ENCODE assay signal across 8 mouse cellular contexts in genomic region chr10:127042468-127043115, GRCm38 (mm10). TPM values are rescaled to one million over a fixed set of nuclear protein-coding genes. Genes with fewer than 3 reads are reported as not detected.
A peak's percentile ranks its signal among the peaks of the same experiment; 100 is the strongest.
DNase-seq lines count a peak whose midpoint lies in the region; ATAC-seq and TF ChIP-seq lines count a peak whose summit lies in the region.

No protein-coding gene starts in this region.

- peak overlapping the region in 1 of 2 experiments; percentile 50; a peak in 2 of 4 replicates for H3K27ac ChIP-seq in heart, embryonic 14.5 days (replicated peaks in 1 of 2; ENCODE audit: control insufficient read depth in 1 of 2, insufficient read depth in 1 of 2, low read depth in 2 of 2, low read length in 2 of 2)
- no peak overlapping the region for H3K27ac ChIP-seq in ES-Bruce4 (ENCODE audit: insufficient read depth, low read length)
- no peak overlapping the region for H3K27ac ChIP-seq in forebrain, postnatal 0 days (ENCODE audit: low read depth, low read length)
- H3K27ac ChIP-seq in macrophage, result peak overlapping the region; percentile 32; the same call in 1 of the 2 replicates

- TF ChIP-seq POLR2A in ES-Bruce4 (IDR thresholded peaks at IDR 0.05; ENCODE audit: insufficient read depth, low read length), result no peak

- H3K9me3 ChIP-seq in heart, embryonic 14.5 days (ENCODE audit: control insufficient read depth, low read length), result no peaks in the 10 kb centered on the region
- no peaks in the 10 kb centered on the region for H3K9me3 ChIP-seq in ES-Bruce4 (replicated peaks; ENCODE audit: control insufficient read depth, insufficient read depth, low read length, poor library complexity, severe bottlenecking)
- no peaks in the 10 kb centered on the region for H3K9me3 ChIP-seq in forebrain, postnatal 0 days (ENCODE audit: low read length)

- ATAC-seq in heart, embryonic 14.5 days (ENCODE audit: insufficient number of reproducible peaks, insufficient read depth, low FRiP score, low read depth), result no peak
- no peak for ATAC-seq in forebrain, postnatal 0 days

- intact Hi-C loops in heart, postnatal 36 days (cut with DNase I), result no loop called here

- peaks cover 22% of the 10 kb centered on the region for H3K36me3 ChIP-seq in heart, embryonic 14.5 days (ENCODE audit: control insufficient read depth, insufficient read depth, low read length)
- H3K36me3 ChIP-seq in ES-Bruce4 (ENCODE audit: control insufficient read depth, insufficient read depth, low read length, poor library complexity, severe bottlenecking) (0 out of 2 replicates have a peak, but pooled peaks cover 4% of the 10 kb centered on the region), macrophage (ENCODE audit: inconsistent target) (no peaks in the 10 kb centered on the region)
- H3K36me3 ChIP-seq in forebrain, postnatal 0 days (ENCODE audit: insufficient read depth), result 0 out of 2 replicates have a peak, but pooled peaks cover 3% of the 10 kb centered on the region

- WGBS in heart, embryonic 14.5 days, result 20% methylated on average over 5 of the region's 5 CpGs
- WGBS in forebrain, postnatal 0 days, result 16% methylated on average over 5 of the region's 5 CpGs
- WGBS in macrophage (ENCODE audit: missing documents), result 20% methylated on average over 5 of the region's 5 CpGs

- TF ChIP-seq CTCF in ES-Bruce4 (IDR thresholded peaks at IDR 0.05; ENCODE audit: low read depth, low read length), result no peak
- TF ChIP-seq CTCF in forebrain, postnatal 0 days (IDR thresholded peaks at IDR 0.05; ENCODE audit: low read depth), result no peak

- peak overlapping the region; percentile 77 for H3K9ac ChIP-seq in heart, embryonic 14.5 days (ENCODE audit: low read length)
- H3K9ac ChIP-seq in ES-Bruce4 (ENCODE audit: low read depth, poor library complexity, severe bottlenecking), result peak overlapping the region; percentile 75
- peak overlapping the region; percentile 57 for H3K9ac ChIP-seq in forebrain, postnatal 0 days

- DNase-seq in heart, postnatal 36 days, result no peak
- no peak for DNase-seq in forebrain, postnatal 0 days
- DNase-seq in frontal cortex, postnatal 36 days (ENCODE audit: low spot score in 2 of 2), result no peak
- DNase-seq in adrenal gland, adult 18-20 months (ENCODE audit: low spot score in 2 of 2), result no peak
- DNase-seq in gastrocnemius, adult 8-10 months (ENCODE audit: low spot score in 2 of 2), result no peak

- H3K4me1 ChIP-seq in heart, embryonic 14.5 days (ENCODE audit: control insufficient read depth in 2 of 2, insufficient read depth in 2 of 2, low read length in 2 of 2), result peaks cover 0 to 6% of the 10 kb centered on the region in 2 experiments; a peak in 3 of 4 replicates
- no peaks in the 10 kb centered on the region for H3K4me1 ChIP-seq in ES-Bruce4 (ENCODE audit: control insufficient read depth, insufficient read depth, low read length)
- peaks cover 6% of the 10 kb centered on the region for H3K4me1 ChIP-seq in forebrain, postnatal 0 days (ENCODE audit: insufficient read depth)

- peak overlapping the region; percentile 62 to 75 for H3K4me3 ChIP-seq in heart, embryonic 14.5 days (ENCODE audit: control insufficient read depth in 1 of 2, insufficient read depth in 1 of 2, low read depth in 1 of 2, low read length in 2 of 2)
- peak overlapping the region; percentile 80 for H3K4me3 ChIP-seq in ES-Bruce4 (ENCODE audit: low read depth, low read length)
- peak overlapping the region; percentile 76 for H3K4me3 ChIP-seq in forebrain, postnatal 0 days (ENCODE audit: low read depth, low read length)
- peak overlapping the region; percentile 65 for H3K4me3 ChIP-seq in macrophage (ENCODE audit: inconsistent target)

- TF ChIP-seq EP300 in ES-Bruce4 (IDR thresholded peaks at IDR 0.05; ENCODE audit: insufficient read depth, low read depth, low read length), result no peak

- peaks cover 11% of the 10 kb centered on the region for H3K27me3 ChIP-seq in heart, embryonic 14.5 days (ENCODE audit: control insufficient read depth, insufficient read depth, low read length)
- H3K27me3 ChIP-seq in ES-Bruce4 (ENCODE audit: control insufficient read depth, insufficient read depth, low read length, poor library complexity, severe bottlenecking), result no peaks in the 10 kb centered on the region
- no peaks in the 10 kb centered on the region for H3K27me3 ChIP-seq in forebrain, postnatal 0 days (ENCODE audit: insufficient read depth, low read length)

- H3K79me2 ChIP-seq in macrophage (ENCODE audit: inconsistent target), result no peaks in the 10 kb centered on the region

- H3K4me2 ChIP-seq in heart, embryonic 14.5 days (ENCODE audit: low read length), result peak overlapping the region; percentile 96
- H3K4me2 ChIP-seq in forebrain, postnatal 0 days (ENCODE audit: low read depth), result peak overlapping the region; percentile 97

RNA-seq across cellular contexts. Expression of gene Eef1akmt3, which starts 1.3 kb away (rescaled TPM):
- polyA plus RNA-seq in heart, embryonic 14.5 days (2014; fragmentation: Nextera tagmentation; extraction: Ambion mirVana), result 0.16 and 0.30 TPM in 2 replicates
- total RNA-seq in heart, postnatal 36 days (2021), result not detected
- 0.41 and 0.51 TPM in 2 replicates for polyA plus RNA-seq in ES-Bruce4 (2011; ENCODE audit: insufficient read depth, insufficient read length, low read depth, missing spikeins)
- total RNA-seq in forebrain, postnatal 0 days (2014; rRNA removed), result 0.14 TPM in 1 of 2 replicates, not detected in the other
- polyA plus RNA-seq in forebrain, postnatal 0 days (2015; fragmentation: Nextera tagmentation; extraction: Ambion mirVana), result 0.08 and 0.15 TPM in 2 replicates
- total RNA-seq in macrophage (2018; cell fraction: chromatin; rRNA removed), result under 1 TPM in 4 of 26 experiments, not detected in 22; 0.22 to 0.74 (median 0.40) TPM
- under 1 TPM in 3 of 26 experiments, not detected in 23; 0.05 to 0.09 (median 0.05) TPM for total RNA-seq in macrophage (2018; cell fraction: cytosol; rRNA removed)
- under 1 TPM in 2 of 26 experiments, not detected in 24; 0.30 to 0.31 TPM for total RNA-seq in macrophage (2018; cell fraction: nucleus; rRNA removed)
- not detected in 3 replicates for polyA plus RNA-seq in macrophage (2018)
- under 1 TPM; 0.26 to 0.27 TPM for total RNA-seq in adrenal gland, adult 18-20 months (2021)
- not detected for total RNA-seq in gastrocnemius, adult 8-10 months (2022)

RNA-seq across cellular contexts. Expression of gene Mettl1, which starts 1.4 kb away (rescaled TPM):
- polyA plus RNA-seq in heart, embryonic 14.5 days (2014; fragmentation: Nextera tagmentation; extraction: Ambion mirVana), result 36.3 and 37.1 TPM in 2 replicates
- total RNA-seq in heart, postnatal 36 days (2021), result 1 to 10 TPM; 7.7 to 7.9 TPM
- polyA plus RNA-seq in ES-Bruce4 (2011; ENCODE audit: insufficient read depth, insufficient read length, low read depth, missing spikeins) (20.2 and 22.8 TPM in 2 replicates), macrophage (2018) (3.0 to 14.9 TPM (median 4.6 TPM) in 3 replicates)
- total RNA-seq in forebrain, postnatal 0 days (2014; rRNA removed), result 9.2 and 10.9 TPM in 2 replicates
- 16.1 and 21.0 TPM in 2 replicates for polyA plus RNA-seq in forebrain, postnatal 0 days (2015; fragmentation: Nextera tagmentation; extraction: Ambion mirVana)
- 10 to 100 TPM in 12 of 26 experiments, 1 to 10 TPM in 14; 1.7 to 15.1 (median 8.4) TPM for total RNA-seq in macrophage (2018; cell fraction: chromatin; rRNA removed)
- total RNA-seq in macrophage (2018; cell fraction: cytosol; rRNA removed), result 1 to 10 TPM; 2.8 to 6.3 (median 5.1) TPM
- 10 to 100 TPM in 4 of 26 experiments, 1 to 10 TPM in 22; 1.9 to 25.6 (median 5.5) TPM for total RNA-seq in macrophage (2018; cell fraction: nucleus; rRNA removed)
- 10 to 100 TPM; 16.0 to 18.2 TPM for total RNA-seq in adrenal gland, adult 18-20 months (2021)
- total RNA-seq in gastrocnemius, adult 8-10 months (2022), result 10 to 100 TPM in 1 of 4 experiments, 1 to 10 TPM in 3; 8.6 to 12.4 (median 9.6) TPM

RNA-seq across cellular contexts. Expression of gene Cyp27b1, which starts 5.5 kb away (rescaled TPM):
- polyA plus RNA-seq in heart, embryonic 14.5 days (2014; fragmentation: Nextera tagmentation; extraction: Ambion mirVana), result not detected in 2 replicates
- under 1 TPM; 0.14 to 0.31 TPM for total RNA-seq in heart, postnatal 36 days (2021)
- polyA plus RNA-seq in ES-Bruce4 (2011; ENCODE audit: insufficient read depth, insufficient read length, low read depth, missing spikeins), result 0.42 TPM in 1 of 2 replicates, not detected in the other
- 0.08 and 0.33 TPM in 2 replicates for total RNA-seq in forebrain, postnatal 0 days (2014; rRNA removed)
- polyA plus RNA-seq in forebrain, postnatal 0 days (2015; fragmentation: Nextera tagmentation; extraction: Ambion mirVana), result 0.11 TPM in 2 replicates
- total RNA-seq in macrophage (2018; cell fraction: chromatin; rRNA removed), result not detected
- total RNA-seq in macrophage (2018; cell fraction: cytosol; rRNA removed), result under 1 TPM in 1 of 26 experiments, not detected in 25; 0.04 TPM
- under 1 TPM in 2 of 26 experiments, not detected in 24; 0.32 to 0.56 TPM for total RNA-seq in macrophage (2018; cell fraction: nucleus; rRNA removed)
- not detected in 3 replicates for polyA plus RNA-seq in macrophage (2018)
- under 1 TPM; 0.42 to 0.56 TPM for total RNA-seq in adrenal gland, adult 18-20 months (2021)
- not detected for total RNA-seq in gastrocnemius, adult 8-10 months (2022)

RNA-seq across cellular contexts. Expression of gene Tsfm, which starts 12.0 kb away (rescaled TPM):
- polyA plus RNA-seq in heart, embryonic 14.5 days (2014; fragmentation: Nextera tagmentation; extraction: Ambion mirVana), result 84.6 and 85.0 TPM in 2 replicates
- total RNA-seq in heart, postnatal 36 days (2021), result 10 to 100 TPM; 56.1 to 62.2 TPM
- polyA plus RNA-seq in ES-Bruce4 (2011; ENCODE audit: insufficient read depth, insufficient read length, low read depth, missing spikeins), result 40.6 and 47.9 TPM in 2 replicates
- total RNA-seq in forebrain, postnatal 0 days (2014; rRNA removed), result 39.2 and 55.6 TPM in 2 replicates
- polyA plus RNA-seq in forebrain, postnatal 0 days (2015; fragmentation: Nextera tagmentation; extraction: Ambion mirVana), result 45.8 and 52.1 TPM in 2 replicates
- total RNA-seq in macrophage (2018; cell fraction: chromatin; rRNA removed), result 10 to 100 TPM in 17 of 26 experiments, 1 to 10 TPM in 9; 3.0 to 42.6 (median 21.5) TPM
- total RNA-seq in macrophage (2018; cell fraction: cytosol; rRNA removed), result 10 to 100 TPM in 19 of 26 experiments, 1 to 10 TPM in 7; 5.3 to 16.6 (median 11.8) TPM
- total RNA-seq in macrophage (2018; cell fraction: nucleus; rRNA removed), result 10 to 100 TPM in 15 of 26 experiments, 1 to 10 TPM in 11; 4.8 to 36.0 (median 13.1) TPM
- polyA plus RNA-seq in macrophage (2018), result 4.9 to 22.2 TPM (median 12.8 TPM) in 3 replicates
- 10 to 100 TPM; 55.1 to 61.3 TPM for total RNA-seq in adrenal gland, adult 18-20 months (2021)
- total RNA-seq in gastrocnemius, adult 8-10 months (2022), result 10 to 100 TPM; 19.5 to 24.0 (median 21.7) TPM

RNA-seq across cellular contexts. Expression of gene March9, which starts 17.4 kb away (rescaled TPM):
- polyA plus RNA-seq in heart, embryonic 14.5 days (2014; fragmentation: Nextera tagmentation; extraction: Ambion mirVana), result 0.16 and 0.39 TPM in 2 replicates
- total RNA-seq in heart, postnatal 36 days (2021), result 1 to 10 TPM; 2.3 to 2.9 TPM
- 8.8 and 9.5 TPM in 2 replicates for polyA plus RNA-seq in ES-Bruce4 (2011; ENCODE audit: insufficient read depth, insufficient read length, low read depth, missing spikeins)
- total RNA-seq in forebrain, postnatal 0 days (2014; rRNA removed), result 70.7 and 75.8 TPM in 2 replicates
- polyA plus RNA-seq in forebrain, postnatal 0 days (2015; fragmentation: Nextera tagmentation; extraction: Ambion mirVana), result 7.9 and 8.1 TPM in 2 replicates
- 1 to 10 TPM in 5 of 26 experiments, under 1 TPM in 7, not detected in 14; 0.23 to 3.5 (median 0.60) TPM for total RNA-seq in macrophage (2018; cell fraction: chromatin; rRNA removed)
- 1 to 10 TPM in 13 of 26 experiments, under 1 TPM in 13; 0.12 to 3.1 (median 0.78) TPM for total RNA-seq in macrophage (2018; cell fraction: cytosol; rRNA removed)
- total RNA-seq in macrophage (2018; cell fraction: nucleus; rRNA removed), result 1 to 10 TPM in 7 of 26 experiments, under 1 TPM in 15, not detected in 4; 0.14 to 2.0 (median 0.57) TPM
- polyA plus RNA-seq in macrophage (2018), result 1.4 to 1.6 TPM (median 1.5 TPM) in 3 replicates
- total RNA-seq in adrenal gland, adult 18-20 months (2021), result 1 to 10 TPM; 6.3 to 6.8 TPM
- total RNA-seq in gastrocnemius, adult 8-10 months (2022), result 1 to 10 TPM in 1 of 4 experiments, under 1 TPM in 3; 0.17 to 1.3 (median 0.76) TPM
